Mouse (Mus musculus) bone marrow, adult 2 months (tissue): Measurements from ENCODE around the gene Slc5a5.

ENCODE experiments used
- CTCF ChIP-seq: fragments of 200-500 bp; IDR thresholded peaks from 2 replicates; pipeline ENCODE4 v1.5.1; 2011; ENCODE audit warnings: low read length, control low read depth; ENCODE audit not compliant: control insufficient read depth, insufficient read depth
- POLR2A ChIP-seq: fragments of 200-500 bp; IDR thresholded peaks from 2 replicates; pipeline ENCODE4 v1.6.1; 2011; ENCODE audit warnings: low read depth, mild to moderate bottlenecking, control low read depth, low read length, borderline replicate concordance; ENCODE audit not compliant: control insufficient read depth

GRCm38 (mm10) chr8:70841147-70842072, 51.1 kb downstream of the Slc5a5 start:
- TF ChIP-seq CTCF (peak; percentile 93), POLR2A (no peak; the same call in 1 of the 2 replicates)
